Mouse (Mus musculus): ENCODE results near the gene Amd2.

- TF ChIP-seq CTCF (IDR thresholded peaks at IDR 0.05; ENCODE audit: low read depth, low read length) (no peak), POLR2A (IDR thresholded peaks at IDR 0.05; ENCODE audit: borderline replicate concordance, low read depth, low read length) (no peak)
Observed at GRCm38 (mm10) chr10:35761280-35761679, 49.6 kb upstream of the Amd2 start.

Data from bone marrow macrophage, adult 2 months (primary cell).